Mouse (Mus musculus) midbrain, embryonic 12.5 days (tissue): ENCODE measurements around the gene 4931406P16Rik. TPM values are rescaled to one million over a fixed set of nuclear protein-coding genes. Genes with fewer than 3 reads are reported as not detected.
"Not testable (repeated sequence)": the region's sequence is repeated elsewhere in the genome, so short reads cannot be mapped to it uniquely, and the experiment has no call there.

Experiments
- ATAC-seq: fragments of 200-750 bp; cut with Nextera tagmentation; 2 replicates; pipeline ENCODE4 v1.8.0; 2017; ENCODE audit warnings: low read depth, moderate TSS enrichment, moderate library complexity; ENCODE audit not compliant: low FRiP score
- H3K27ac ChIP-seq: fragments of 300-500 bp; sonication (generic); replicated peaks from 2 replicates; pipeline ENCODE4 v1.5.1; 2016; ENCODE audit warnings: mild to moderate bottlenecking
- H3K27me3 ChIP-seq: fragments of 300-500 bp; sonication (generic); 2 replicates; pipeline ENCODE4 v1.6.1; 2016; ENCODE audit warnings: mild to moderate bottlenecking
- H3K36me3 ChIP-seq: fragments of 300-500 bp; sonication (generic); 2 replicates; pipeline ENCODE4 v1.6.1; 2016
- H3K4me1 ChIP-seq: fragments of 300-500 bp; sonication (generic); 2 replicates; pipeline ENCODE4 v1.6.1; 2016
- H3K4me2 ChIP-seq: fragments of 300-500 bp; sonication (generic); replicated peaks from 2 replicates; pipeline ENCODE4 v1.6.1; 2016; ENCODE audit warnings: mild to moderate bottlenecking, moderate library complexity
- H3K4me3 ChIP-seq: fragments of 300-500 bp; sonication (generic); 2 replicates; pipeline ENCODE4 v1.5.1; 2016; ENCODE audit warnings: mild to moderate bottlenecking
- H3K9ac ChIP-seq: fragments of 300-500 bp; sonication (generic); replicated peaks from 2 replicates; pipeline ENCODE4 v1.6.1; 2016; ENCODE audit warnings: mild to moderate bottlenecking, moderate library complexity
- H3K9me3 ChIP-seq: fragments of 300-500 bp; sonication (generic); 2 replicates; pipeline ENCODE4 v1.6.1; 2016; ENCODE audit warnings: mild to moderate bottlenecking
- WGBS: fragments of 180-500 bp; shearing (Covaris S2); methylation state at CpG from one replicate; pipeline ENCODE4 v1.1.7; 2016; 5-methylcytosine and 5-hydroxymethylcytosine counted together
- polyA plus RNA-seq: library from polyadenylated mRNA; unstranded; fragments of >200 nt; fragmentation: Nextera tagmentation; extraction: Ambion mirVana; gene quantifications from 2 replicates; pipeline ENCODE4 v1.2.1, GENCODE M21; 2016

4931406P16Rik gene
- polyA plus RNA-seq, 1 experiment from 2014 or later, result 37.9 TPM

GRCm38 (mm10) chr7:34336545-34336944 lies 23.2 kb upstream of the 4931406P16Rik start:
- ATAC-seq, H3K27me3 ChIP-seq, H3K27ac ChIP-seq, H3K4me3 ChIP-seq, H3K4me2 ChIP-seq, H3K4me1 ChIP-seq, H3K9ac ChIP-seq, H3K9me3 ChIP-seq: not testable (repeated sequence)
- 83% methylated on average over 1 of the region's 1 CpGs for WGBS
- H3K36me3 ChIP-seq, result peaks cover 20% of the 10 kb centered on the region

GRCm38 (mm10) chr7:34327493-34327892 lies 14.1 kb upstream of the 4931406P16Rik start:
- 69% methylated on average over 3 of the region's 3 CpGs for WGBS

GRCm38 (mm10) chr7:34324857-34325256 lies 11.5 kb upstream of the 4931406P16Rik start:
- Histone ChIP-seq H3K4me1 (no peaks in the 10 kb centered on the region), H3K27me3 (no peaks in the 10 kb centered on the region), H3K4me3 (no peak overlapping the region), H3K36me3 (no peaks in the 10 kb centered on the region), H3K27ac (no peak overlapping the region), H3K9ac (no peak overlapping the region), H3K4me2 (no peak overlapping the region), H3K9me3 (no peaks in the 10 kb centered on the region; the same call in 1 of the 2 replicates)
- ATAC-seq, result no peak
- WGBS, result 84% methylated on average over 1 of the region's 1 CpGs

More at GRCm38 (mm10) chr7:34327493-34327892, 14.1 kb upstream of the 4931406P16Rik start:
- Histone ChIP-seq H3K4me3 (no peak overlapping the region), H3K36me3 (no peaks in the 10 kb centered on the region), H3K27me3 (no peaks in the 10 kb centered on the region), H3K4me2 (no peak overlapping the region), H3K4me1 (no peaks in the 10 kb centered on the region), H3K9ac (no peak overlapping the region), H3K9me3 (no peaks in the 10 kb centered on the region; the same call in 1 of the 2 replicates), H3K27ac (no peak overlapping the region)
- ATAC-seq, result no peak

- Histone ChIP-seq H3K27me3 (no peaks in the 10 kb centered on the region), H3K9me3 (no peaks in the 10 kb centered on the region; the same call in 1 of the 2 replicates), H3K36me3 (no peaks in the 10 kb centered on the region), H3K9ac (no peak overlapping the region), H3K4me1 (no peaks in the 10 kb centered on the region), H3K4me3 (no peak overlapping the region), H3K27ac (no peak overlapping the region), H3K4me2 (no peak overlapping the region)
- 94% methylated on average over 2 of the region's 2 CpGs for WGBS
- ATAC-seq, result no peak
These were observed 10.7 kb upstream of the 4931406P16Rik start for GRCm38 (mm10) chr7:34324005-34324404.

DNA sequence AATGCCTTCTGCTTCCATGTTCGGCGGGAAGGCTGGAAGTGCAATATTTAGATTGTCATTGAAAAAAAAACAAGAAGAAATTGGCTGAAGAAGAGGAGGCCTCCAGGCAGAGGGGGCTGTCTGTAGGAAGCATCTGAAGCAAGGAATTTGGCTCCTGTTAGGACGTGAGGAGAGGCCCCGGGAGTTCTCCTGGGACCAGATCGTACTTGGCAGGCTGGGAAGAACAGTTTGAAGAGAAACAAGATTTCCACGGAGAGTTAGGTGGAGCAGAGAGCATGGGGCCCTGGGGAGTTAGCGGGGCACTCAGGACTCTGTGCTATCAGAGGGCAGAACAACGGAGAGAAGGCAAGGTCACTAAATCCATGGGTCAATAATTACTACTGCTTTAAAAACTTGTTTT lies 10.0 kb upstream of the 4931406P16Rik start:
- Histone ChIP-seq H3K4me3 (no peak overlapping the region), H3K4me1 (no peaks in the 10 kb centered on the region), H3K36me3 (no peaks in the 10 kb centered on the region), H3K4me2 (no peak overlapping the region), H3K9ac (no peak overlapping the region), H3K27me3 (no peaks in the 10 kb centered on the region), H3K27ac (no peak overlapping the region), H3K9me3 (no peaks in the 10 kb centered on the region; the same call in 1 of the 2 replicates)
- no peak for ATAC-seq
- WGBS, result 84% methylated on average over 8 of the region's 8 CpGs

DNA sequence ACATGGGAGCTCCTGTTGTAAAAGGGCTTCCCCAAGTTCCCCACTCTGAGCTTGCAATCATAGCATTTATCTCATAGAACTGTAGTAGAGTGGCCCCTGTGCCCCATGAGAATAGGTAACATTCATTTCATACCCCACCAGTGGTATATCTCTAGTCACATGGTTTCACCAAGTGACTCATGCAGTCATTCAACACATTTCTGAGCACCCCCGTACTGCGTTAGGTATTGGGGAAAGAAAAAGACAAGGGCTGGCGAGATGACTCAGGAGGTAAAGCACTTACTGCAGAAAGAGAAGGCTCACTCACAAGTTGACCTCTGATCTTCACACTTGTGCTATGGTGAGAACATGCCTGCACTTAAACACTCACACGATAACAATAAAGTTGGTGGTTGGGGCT lies 8.6 kb upstream of the 4931406P16Rik start:
- Histone ChIP-seq H3K4me1 (no peaks in the 10 kb centered on the region), H3K27me3 (no peaks in the 10 kb centered on the region), H3K4me3 (no peak overlapping the region), H3K9me3 (no peaks in the 10 kb centered on the region; the same call in 1 of the 2 replicates), H3K36me3 (no peaks in the 10 kb centered on the region), H3K27ac (no peak overlapping the region), H3K9ac (no peak overlapping the region), H3K4me2 (no peak overlapping the region)
- ATAC-seq, result no peak
- 88% methylated on average over 4 of the region's 4 CpGs for WGBS

- no peaks in the 10 kb centered on the region for H3K36me3 ChIP-seq
- H3K4me1 ChIP-seq, result no peaks in the 10 kb centered on the region
- no peak overlapping the region for H3K4me3 ChIP-seq
- ATAC-seq, result no peak
- no peak overlapping the region for H3K27ac ChIP-seq
- no peaks in the 10 kb centered on the region for H3K27me3 ChIP-seq
- no peak overlapping the region for H3K4me2 ChIP-seq
- no peak overlapping the region for H3K9ac ChIP-seq
- H3K9me3 ChIP-seq, result no peaks in the 10 kb centered on the region; the same call in 1 of the 2 replicates
- 80% methylated on average over 5 of the region's 5 CpGs for WGBS
These were observed 7.8 kb upstream of the 4931406P16Rik start for GRCm38 (mm10) chr7:34321119-34321518.

DNA sequence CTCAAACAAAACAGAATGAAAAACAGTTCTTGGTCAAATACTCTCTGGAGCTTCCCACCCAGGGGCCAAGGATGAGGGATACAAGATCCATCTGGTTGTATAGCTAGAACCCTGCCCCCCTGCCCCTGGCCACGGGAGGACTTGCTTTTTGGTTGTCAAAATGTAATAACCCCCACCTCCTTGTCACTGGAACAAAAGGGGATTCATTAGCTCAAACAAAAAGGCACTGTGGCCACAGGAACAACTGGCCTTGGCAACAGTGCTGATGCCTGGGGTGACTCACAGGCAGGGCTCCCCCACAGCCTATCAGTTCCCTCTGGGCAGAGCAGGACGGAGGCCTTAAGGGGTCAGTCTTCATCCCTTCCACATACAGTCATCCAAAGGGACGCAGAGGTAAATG lies 6.6 kb upstream of the 4931406P16Rik start:
- no peaks in the 10 kb centered on the region for H3K36me3 ChIP-seq
- H3K27ac ChIP-seq, result no peak overlapping the region
- no peaks in the 10 kb centered on the region for H3K4me1 ChIP-seq
- no peak for ATAC-seq
- H3K9me3 ChIP-seq, result no peaks in the 10 kb centered on the region; the same call in 1 of the 2 replicates
- H3K4me3 ChIP-seq, result no peak overlapping the region
- no peaks in the 10 kb centered on the region for H3K27me3 ChIP-seq
- no peak overlapping the region for H3K4me2 ChIP-seq
- WGBS, result 37% methylated on average over 3 of the region's 3 CpGs
- no peak overlapping the region for H3K9ac ChIP-seq

GRCm38 (mm10) chr7:34319123-34319522 lies 5.8 kb upstream of the 4931406P16Rik start:
- Histone ChIP-seq H3K9me3 (no peaks in the 10 kb centered on the region), H3K4me1 (no peaks in the 10 kb centered on the region), H3K27ac (no peak overlapping the region), H3K9ac (no peak overlapping the region), H3K36me3 (no peaks in the 10 kb centered on the region), H3K27me3 (no peaks in the 10 kb centered on the region), H3K4me2 (no peak overlapping the region), H3K4me3 (no peak overlapping the region)
- 97% methylated on average over 2 of the region's 2 CpGs for WGBS
- ATAC-seq, result no peak

GRCm38 (mm10) chr7:34317901-34318476 lies 4.6 kb upstream of the 4931406P16Rik start:
- Histone ChIP-seq H3K4me1 (no peaks in the 10 kb centered on the region), H3K9me3 (no peaks in the 10 kb centered on the region), H3K27me3 (no peaks in the 10 kb centered on the region), H3K36me3 (no peaks in the 10 kb centered on the region), H3K9ac (no peak overlapping the region), H3K4me3 (no peak overlapping the region), H3K4me2 (no peak overlapping the region), H3K27ac (no peak overlapping the region)
- ATAC-seq, result no peak
- 76% methylated on average over 7 of the region's 7 CpGs for WGBS

DNA sequence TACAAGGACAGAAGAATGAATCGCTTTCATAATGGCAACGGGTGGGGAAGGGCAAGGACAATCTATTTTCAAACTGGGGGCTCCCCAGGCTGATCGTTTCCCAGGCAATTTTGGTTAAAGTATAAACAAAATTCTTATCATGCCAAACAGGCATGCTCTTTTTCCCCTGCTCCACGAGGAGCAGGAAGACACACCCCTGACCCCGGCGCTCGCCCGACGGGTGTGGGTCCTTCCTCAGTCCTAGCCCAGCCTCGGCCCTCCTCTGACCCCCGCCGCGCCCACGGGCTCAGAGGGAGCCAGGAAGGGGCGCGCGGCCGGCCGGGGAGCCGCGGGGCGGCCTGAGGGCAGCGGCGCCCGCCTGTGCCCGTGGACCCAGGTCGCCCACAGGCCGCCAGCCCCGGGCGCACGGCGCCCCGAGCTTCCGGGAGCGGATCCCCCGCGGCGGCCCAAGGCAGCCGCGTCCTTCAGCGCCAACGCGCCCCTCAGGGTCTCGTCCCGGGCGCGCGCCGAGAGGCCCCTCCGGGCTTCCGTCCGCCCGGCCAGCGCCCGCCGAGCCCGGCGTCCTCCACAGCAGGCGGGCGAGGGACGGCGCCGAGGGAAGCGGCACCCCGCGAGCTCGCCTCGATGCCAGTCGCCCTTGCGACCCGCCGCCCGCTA lies 437 bp downstream of the 4931406P16Rik start:
- Histone ChIP-seq H3K4me1 (0 out of 2 replicates have a peak, but pooled peaks cover 7% of the 10 kb centered on the region), H3K9ac (peak overlapping the region; percentile 96), H3K4me3 (peak overlapping the region; percentile 99), H3K4me2 (peak overlapping the region; percentile 85), H3K36me3 (no peaks in the 10 kb centered on the region), H3K9me3 (no peaks in the 10 kb centered on the region), H3K27me3 (no peaks in the 10 kb centered on the region), H3K27ac (peak overlapping the region; percentile 92)
- 1% methylated on average over 38 of the region's 73 CpGs for WGBS
- ATAC-seq, result peak; percentile 90

DNA sequence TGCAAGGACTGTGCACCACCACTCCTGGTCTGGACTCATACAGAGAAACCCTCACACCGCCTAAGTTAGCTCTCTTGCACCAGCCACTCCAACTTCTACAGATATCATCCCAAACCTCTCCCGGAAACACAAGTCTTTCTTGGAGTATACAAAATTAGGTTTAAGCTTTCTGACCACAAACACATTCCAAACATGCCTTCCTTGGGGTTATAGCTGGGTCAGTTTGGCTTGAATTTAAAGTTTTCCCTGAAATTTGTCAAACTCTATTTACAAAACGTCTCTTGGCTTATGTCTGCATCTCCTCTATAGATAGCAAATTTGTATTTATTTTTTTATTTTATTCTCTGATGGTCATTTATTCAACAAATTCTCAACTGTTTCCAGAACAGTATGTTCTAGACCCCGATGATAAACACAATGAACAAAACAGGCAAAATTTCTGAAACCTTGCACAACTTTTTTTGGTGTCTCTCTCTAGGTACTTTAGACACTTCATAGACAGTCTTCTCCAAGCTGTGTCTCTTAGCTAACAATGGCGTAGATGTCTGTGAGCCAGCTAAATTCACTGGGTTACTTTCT lies 4.1 kb downstream of the 4931406P16Rik start:
- H3K4me1 ChIP-seq, result 0 out of 2 replicates have a peak, but pooled peaks cover 7% of the 10 kb centered on the region
- H3K9ac ChIP-seq, result no peak overlapping the region
- H3K36me3 ChIP-seq, result no peaks in the 10 kb centered on the region
- H3K4me2 ChIP-seq, result no peak overlapping the region
- H3K9me3 ChIP-seq, result no peaks in the 10 kb centered on the region
- WGBS, result 91% methylated on average over 5 of the region's 5 CpGs
- H3K4me3 ChIP-seq, result no peak overlapping the region
- H3K27me3 ChIP-seq, result no peaks in the 10 kb centered on the region
- ATAC-seq, result no peak
- no peak overlapping the region for H3K27ac ChIP-seq
